Mouse (Mus musculus) brain, embryonic 18.5 days (tissue): ENCODE results near the gene E2f2.
A peak's percentile ranks its signal among the peaks of the same experiment; 100 is the strongest.

Experiments
- DNase-seq: peaks from one replicate; pipeline ENCODE4 v3.0.0-alpha.2; 2012; ENCODE audit warnings: low read depth, low spot score

The E2f2 gene

DNA sequence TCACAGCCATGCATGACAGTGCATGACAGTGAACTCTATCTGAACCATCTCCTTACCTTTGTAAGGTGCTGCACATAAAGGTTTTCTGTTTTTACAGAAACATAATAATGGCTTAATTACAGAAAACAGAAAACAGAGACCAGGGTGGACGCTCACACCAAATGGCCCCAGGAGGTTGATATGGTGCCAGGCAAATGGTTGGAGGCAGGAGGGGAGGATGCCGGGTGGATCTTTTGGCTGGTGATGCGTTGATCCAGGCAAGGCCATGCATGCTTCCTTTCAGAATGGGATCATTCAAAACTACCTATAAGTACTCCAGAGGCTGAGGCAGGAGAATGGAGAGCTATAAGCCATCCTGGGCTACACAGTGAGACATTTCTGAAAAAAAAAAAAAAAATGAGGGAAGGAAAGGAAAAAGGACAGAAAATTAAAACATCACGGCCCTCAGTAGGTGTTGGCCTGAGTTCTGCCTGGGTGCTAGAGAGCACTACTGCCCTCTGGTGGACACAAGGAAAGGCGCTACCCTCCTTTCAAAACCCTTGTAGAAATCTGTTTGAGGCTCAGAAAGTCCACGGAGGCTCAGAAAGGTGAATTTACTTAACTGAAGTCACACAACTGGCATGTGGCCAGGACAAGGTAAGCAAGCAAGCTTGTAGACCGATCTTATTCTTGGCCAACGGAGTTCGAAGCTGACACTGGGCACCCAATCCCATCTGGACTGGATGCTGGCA is 27.5 kb downstream of the E2f2 start:
- DNase-seq, result no peak

DNA sequence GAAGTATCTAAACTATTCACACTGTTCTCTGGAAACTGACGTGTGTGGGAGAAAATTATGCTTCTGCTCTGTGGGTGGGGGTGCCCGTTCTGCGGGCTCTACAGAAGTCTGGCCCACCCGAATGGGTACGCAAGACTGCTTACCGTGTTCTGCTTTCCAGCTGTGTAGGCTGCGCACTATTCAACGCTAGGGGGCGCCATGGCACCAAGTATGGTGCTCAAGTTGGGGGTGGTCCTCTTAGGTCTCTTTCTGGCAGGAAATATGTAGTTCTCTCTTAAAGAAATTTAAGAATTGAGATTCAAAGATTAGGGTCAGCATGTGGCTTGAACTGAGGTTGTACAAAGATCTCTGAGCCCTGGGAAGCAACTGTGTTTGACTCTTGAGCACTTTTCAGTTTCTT is 30.3 kb downstream of the E2f2 start:
- DNase-seq, result no peak

DNA sequence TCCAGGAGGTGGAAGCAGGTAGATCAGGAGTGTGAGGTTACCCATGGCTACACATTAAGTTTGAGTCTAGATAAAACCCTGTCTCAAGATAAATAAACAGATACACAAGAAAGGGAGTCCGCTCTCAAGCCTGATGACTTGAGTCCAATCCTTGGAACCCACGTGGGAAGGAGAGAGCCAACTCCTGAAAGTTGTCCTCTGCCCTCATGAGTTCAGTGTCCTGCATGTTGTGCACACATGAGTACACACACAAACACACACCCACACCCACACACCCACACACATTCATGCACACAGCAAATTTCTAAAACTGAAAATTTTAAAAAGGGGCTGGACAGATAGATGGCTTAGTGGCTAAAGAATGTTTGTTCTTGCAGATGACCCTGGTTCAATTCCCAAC is 32.6 kb downstream of the E2f2 start:
- DNase-seq, result no peak

DNA sequence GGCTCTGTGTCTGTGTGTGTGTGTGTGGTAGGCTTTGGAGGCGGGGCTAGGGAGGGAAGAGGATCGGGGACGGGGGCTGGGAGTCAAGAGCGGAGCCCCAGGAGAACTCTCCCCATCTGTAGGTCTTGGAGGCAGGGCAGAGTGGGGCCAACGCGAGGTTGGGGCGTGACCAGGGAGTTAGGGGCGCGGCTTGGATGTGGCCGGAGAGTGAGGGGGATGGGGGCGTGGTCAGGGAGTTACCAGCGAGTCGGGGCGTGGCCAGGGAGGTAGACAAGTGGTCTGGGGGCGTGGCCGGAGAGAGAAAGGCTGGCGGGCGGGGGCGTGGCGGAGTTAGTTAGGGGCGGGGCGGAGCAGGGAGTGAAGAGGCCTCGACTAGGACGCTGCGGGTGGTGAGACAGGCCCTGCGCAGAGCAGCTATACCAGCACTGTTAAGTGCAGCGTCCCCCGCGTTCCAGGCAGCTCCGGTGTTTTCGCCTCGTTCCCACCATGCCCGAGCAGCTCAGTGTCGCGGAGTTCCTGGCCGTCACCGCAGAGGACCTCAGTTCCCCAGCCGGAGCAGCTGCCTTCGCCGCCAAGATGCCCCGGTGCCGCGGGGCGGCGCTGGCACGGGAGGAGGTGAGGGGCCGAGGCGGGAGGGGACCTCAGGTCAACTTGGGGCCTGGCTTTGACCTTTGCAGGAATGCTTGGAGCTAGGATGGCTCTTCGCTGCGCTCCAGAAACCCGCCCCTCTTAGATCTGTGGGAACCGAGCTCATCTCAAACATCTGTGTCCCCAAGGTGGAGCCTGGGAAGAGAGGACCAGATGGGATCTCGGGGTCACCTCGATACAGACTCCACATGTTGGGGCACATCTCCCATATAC is 34.1 kb downstream of the E2f2 start, which contains the start of gene Asap3:
Asap3 (plus strand) TSS at position 333 of the 861 bp plus-strand sequence.
- DNase-seq, result peak; percentile 60

DNA sequence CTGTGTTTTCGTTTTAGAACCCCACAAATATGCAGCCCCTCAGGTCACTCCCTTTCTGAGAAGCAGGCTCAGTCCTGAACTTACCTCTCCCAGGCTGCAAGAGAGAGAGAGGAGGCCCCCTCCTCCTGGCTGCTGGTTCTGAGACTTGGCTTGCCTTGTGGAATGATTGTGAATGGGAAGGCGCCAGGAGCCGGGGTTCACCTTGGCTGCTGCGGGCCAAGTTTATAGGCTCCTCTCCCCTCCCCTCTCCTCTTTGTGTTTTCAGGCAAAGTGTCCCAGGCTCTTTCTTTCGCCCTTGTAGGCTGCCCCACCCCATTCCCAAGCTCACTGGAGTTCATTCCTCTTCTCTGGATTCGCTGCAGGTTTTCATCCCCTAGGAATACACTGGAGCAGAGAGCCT is 34.7 kb downstream of the E2f2 start:
- no peak for DNase-seq

DNA sequence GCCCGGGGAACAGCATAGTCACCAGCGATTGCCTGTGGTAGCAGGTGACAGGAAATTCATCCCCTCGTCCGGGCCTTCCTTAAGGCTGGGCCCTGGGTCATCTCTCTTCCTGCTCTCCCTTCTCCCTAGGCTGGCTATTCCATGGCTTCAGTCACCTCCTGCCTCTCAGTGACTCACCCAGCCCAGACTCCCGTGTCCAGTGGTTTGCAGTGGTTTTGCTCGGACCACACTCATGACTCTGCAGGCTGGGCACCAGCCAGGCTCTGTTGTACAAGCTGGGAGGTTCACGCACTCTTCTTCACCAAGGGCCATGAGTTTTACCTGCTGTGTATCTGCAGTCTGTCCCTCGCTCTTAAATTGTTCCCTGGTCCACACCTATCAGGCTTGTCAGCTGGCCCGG is 38.7 kb downstream of the E2f2 start:
- no peak for DNase-seq

DNA sequence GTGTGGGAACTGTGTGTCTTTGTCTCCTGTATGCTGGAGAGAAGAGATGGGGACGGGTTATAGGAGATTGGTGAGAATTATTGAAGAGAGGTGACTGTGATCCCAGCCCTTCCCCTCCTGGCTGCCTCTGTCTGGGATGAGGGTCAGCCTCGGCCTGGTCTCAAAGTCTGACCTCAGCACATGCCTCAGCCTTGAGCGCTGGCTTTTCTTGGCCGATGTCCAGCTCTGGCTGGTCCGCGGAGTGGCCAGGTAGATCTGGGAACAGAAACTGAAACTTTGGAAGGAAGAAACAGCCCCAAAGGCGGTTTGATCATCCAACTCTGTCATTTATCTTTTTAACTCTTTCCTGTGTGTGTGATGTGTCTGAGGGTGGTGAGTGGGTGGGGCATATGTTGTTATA is 41.4 kb downstream of the E2f2 start:
- no peak for DNase-seq

DNA sequence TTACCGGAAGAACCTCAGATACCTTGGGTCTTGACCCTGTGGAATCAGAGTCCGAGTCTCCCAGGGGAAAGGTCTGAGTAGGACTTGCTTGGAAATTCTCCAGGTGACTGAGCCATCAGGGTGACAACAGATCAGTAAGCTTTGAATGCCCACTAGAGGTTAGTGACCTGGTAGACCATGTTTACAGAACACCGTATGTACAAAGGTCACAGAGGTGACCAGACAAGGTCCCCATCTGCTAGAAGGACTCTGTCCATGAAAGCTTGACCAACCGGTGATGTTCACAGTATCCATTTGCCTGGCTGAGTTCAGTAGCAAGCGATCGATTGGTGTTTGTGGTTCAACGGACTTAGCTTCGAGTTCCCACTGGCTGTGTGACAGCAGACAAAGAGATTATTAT is 42.6 kb downstream of the E2f2 start:
- no peak for DNase-seq

DNA sequence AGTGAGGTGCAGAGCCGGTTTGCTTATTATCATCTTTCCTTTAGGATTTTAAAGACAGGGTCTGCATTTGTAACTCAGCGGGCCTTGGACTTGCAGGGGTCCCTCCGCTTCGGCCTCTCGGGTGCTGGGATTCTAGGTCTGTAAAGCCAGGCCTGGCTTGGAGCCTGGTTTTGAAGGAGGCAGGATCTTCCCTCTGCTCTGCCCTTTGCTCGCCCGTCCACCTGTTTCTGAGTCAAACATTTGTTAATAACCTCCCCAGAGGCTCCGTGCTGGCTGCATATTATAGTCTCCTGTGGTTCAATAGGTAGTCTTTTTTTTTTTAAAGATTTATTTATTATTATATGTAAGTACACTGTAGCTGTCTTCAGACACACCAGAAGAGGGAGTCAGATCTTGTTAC is 43.4 kb downstream of the E2f2 start:
- no peak for DNase-seq

DNA sequence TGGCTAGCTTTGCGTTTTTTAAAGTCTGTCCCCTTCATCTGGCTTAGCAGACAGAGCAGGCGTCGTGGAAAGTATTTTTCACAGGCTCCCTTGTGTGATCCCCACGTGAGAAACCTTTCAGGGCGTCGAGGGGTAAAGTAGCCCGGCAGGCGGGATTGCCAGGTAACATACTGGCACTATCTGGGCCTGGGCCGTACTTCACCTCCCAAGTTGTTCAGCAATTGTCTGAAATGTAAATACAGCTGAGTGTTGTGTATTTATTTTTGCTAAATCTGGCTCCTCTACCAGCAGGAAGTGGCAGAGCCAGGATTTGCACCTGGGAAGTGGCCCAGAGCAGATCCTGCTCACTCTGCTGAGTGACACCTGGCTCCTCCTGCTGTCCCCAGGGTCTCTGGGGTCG is 44.9 kb downstream of the E2f2 start:
- no peak for DNase-seq

DNA sequence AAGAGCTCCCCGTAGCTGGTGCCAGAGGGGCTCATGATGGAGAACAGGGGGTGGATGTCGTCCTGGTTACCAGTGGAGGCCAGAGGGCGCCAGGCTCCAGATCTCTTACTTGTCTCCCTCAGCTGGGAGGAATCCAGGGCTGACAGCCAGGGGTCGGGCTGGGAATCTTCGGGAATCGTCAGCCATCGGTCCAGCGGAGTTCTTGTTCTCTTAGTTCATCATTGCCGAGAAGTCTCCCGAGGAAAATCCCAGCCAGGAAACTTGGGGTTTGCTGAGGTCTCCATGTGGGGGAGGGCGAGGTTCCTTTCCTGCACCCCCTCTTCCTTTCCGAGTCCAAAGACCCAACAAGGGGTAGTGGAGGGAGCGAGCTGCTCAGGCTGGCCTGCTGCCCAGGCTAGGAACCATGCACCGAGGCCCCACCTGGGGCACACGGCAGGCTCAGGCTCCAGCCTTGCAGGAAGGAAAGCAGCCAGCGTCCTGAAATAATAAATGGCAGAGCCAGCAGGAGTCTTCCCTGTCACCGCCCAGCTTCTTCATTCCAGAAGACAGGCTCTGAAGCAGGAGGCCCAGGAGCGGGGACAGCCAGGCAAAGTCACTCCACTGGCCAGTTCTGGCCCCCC is 46.5 kb downstream of the E2f2 start:
- DNase-seq, result no peak

DNA sequence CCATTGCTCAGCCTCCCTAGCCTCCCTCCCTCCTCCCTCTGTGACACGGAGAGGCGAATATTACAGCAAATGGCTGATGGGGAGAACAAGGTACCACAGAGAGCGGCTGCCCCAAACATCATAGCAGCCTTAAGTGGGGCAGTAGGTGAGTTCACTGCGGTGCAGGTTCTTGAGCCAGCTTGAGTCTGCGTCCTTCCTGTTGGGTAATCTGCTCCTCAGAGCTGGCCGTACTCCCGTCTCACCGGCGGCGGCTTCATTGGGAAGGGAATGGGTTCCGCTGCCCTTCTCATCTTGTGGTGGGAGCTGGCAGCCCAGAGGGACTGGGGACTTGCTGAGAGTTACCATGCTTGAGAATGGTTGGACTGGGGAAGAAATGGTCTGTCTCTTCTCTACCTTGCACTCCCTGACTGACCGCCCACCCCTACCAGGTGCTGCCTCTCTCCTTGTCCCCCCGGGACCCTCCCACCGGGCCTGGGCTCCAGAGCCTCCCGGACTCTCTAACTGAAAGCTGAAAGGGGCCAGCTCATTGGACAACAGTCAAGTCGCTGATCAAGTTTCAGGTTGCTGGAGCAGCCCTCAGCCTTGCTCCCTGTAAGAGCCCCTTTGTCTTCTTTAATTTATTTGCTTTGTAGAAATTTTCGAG is 48.1 kb downstream of the E2f2 start:
- DNase-seq, result no peak

DNA sequence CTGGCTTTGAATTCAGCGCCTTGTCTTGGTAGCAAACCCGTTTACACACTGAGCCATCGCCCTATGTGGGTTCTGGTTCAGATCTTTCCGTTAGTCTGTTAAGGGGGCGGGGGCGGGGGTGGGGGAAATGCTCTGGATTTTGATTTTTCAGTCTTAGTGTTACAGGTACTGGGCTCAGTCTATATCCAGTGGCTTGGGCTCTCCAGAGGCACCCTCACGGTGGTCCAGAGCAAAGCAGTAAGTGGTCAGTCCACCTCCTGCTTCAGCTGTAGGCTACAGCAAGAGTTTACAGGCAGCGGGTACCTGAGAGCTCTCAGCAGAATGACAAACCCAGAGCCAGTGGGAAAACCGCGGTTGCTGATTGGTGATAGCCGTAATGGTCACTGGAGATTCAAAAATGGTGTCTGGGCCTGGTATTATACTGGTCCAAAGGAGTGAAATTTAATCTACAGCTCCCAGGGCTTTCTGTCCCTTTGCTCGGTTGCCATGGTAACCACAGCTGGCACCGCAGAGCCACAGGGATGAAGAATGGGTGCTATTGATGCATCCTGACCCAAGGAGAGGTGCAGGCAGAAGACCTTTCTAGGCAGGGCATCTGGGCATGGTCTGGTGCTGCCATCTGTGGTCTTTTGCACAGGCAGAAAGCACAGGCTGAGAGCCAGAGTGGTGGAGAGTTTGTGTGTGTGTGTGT is 51.5 kb downstream of the E2f2 start:
- peak; percentile 56 for DNase-seq

DNA sequence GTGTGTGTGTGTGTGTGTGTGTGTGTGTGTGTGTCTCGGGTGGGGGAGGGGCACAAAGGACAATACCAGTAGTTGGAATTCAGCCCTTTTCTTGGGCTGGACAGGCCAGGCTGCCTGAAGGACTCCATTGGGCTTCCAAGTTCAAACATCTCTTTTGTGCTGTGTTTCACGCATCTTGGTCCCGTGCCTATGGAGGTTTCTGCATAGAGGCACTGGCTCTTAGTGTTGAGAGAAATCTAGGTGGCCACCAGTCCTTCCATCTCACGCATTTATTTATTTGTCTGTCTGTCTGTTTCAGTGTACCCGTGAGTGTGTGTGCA is 52.0 kb downstream of the E2f2 start:
- DNase-seq, result no peak

DNA sequence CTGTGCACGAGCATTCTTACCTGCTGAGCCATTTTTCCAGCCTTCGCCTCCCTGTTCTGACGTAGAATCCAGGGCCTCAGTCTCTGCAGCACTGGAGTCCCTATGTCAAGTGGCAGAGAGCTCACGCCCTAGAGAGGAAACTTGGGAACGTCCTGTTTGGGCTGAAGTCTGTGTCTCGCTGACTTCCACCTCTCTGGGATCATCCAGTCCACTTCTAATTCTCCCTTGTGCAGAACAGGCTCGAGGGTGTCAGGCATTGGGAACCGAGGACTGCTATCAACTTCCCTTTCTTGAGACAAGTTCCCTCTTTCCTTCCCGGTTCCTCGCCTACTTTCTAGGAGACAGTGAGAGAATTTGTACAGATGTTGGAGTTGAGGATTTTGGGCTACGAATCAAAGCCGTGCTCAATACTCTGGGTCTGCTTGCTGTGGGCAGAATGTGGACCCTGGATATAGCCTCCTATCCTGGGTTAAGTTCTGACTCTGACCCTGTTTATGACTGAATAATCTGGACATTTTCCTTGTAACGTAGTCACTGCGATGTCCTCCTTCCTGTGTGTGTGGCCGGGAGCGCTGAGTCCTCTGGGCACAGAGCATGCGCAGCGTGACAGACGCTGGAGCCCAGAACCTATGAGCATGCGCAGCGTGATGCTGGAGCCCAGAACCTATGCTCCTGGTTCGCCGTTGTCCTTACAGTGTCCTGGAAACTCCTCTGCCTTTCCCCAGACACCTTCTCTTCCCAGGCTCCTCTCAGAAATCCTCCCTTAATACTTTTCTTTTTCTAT is 52.7 kb downstream of the E2f2 start:
- no peak for DNase-seq

DNA sequence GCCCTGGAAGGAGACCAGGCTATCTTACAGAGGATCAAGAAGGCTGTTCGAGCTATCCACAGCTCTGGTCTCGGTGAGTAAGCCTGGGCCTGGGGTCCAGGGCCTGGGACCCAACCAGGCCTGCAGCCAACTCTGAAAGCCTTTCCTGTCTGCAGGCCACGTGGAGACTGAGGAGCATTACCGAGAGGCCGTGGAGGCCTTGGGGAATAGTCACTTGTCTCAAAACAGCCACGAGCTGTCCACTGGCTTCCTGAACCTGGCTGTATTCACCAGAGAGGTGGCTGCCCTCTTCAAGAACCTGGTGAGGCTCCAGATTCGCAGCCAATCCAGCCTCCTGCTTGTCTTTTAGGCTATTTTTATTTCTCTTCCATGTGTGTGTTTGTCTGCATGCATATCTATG is 55.2 kb downstream of the E2f2 start:
- no peak for DNase-seq

DNA sequence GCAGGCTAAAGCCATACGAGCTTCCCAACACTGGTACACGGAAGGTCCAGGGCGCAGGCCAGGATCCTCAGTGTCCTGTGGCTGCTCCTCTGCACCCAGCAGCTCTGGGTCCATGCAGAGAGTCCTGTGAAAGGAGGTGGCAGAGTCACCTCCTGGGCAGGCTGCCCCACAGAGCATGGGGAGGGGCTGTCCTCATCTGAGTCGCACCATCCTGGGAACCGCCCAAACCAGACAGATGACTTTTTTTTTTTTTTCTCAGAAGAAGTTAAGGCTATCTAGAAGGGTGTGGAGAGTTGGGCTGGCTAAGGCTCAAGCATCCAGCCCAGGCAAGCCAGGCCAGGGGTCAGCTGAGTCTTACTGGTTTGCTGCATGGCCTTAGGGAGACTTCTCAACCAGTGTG is 56.4 kb downstream of the E2f2 start:
- DNase-seq, result no peak

DNA sequence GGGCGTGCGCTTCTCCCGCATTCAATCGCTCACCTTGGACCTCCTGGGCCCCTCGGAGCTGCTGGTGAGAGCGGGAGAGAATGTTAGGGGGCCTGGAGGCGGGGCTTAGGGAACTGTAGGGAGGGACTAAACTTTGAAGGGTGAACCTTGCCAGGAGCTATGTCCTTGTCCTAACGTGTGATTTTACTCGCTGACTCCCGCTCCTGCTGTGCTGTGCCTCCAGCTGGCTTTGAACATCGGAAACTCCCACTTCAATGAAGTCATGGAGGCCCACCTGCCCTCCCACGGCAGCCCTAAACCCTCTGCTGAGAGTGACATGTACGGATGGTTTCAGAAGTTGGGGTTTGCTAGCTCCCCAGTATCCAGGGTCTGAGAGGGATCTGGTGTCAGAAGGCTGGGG is 66.5 kb downstream of the E2f2 start:
- no peak for DNase-seq

DNA sequence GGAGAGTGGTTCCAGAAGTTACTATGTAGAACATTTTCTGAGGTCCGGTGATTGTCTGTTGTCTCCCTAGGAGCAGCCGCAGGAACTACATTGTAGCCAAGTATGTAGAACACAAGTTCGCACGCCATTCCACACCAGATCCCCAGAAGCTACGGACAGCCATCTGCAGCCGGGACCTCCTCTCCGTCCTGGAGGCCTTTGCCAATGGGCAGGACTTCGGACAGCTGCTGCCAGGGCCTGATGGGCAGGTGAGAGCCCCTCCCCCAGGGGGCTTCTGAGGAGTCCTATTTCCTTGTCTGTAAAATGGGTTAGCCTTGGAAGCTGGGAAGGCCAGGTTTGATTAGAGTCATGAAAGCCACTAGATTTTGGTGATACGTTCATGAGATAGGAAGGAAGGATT is 66.9 kb downstream of the E2f2 start:
- no peak for DNase-seq

DNA sequence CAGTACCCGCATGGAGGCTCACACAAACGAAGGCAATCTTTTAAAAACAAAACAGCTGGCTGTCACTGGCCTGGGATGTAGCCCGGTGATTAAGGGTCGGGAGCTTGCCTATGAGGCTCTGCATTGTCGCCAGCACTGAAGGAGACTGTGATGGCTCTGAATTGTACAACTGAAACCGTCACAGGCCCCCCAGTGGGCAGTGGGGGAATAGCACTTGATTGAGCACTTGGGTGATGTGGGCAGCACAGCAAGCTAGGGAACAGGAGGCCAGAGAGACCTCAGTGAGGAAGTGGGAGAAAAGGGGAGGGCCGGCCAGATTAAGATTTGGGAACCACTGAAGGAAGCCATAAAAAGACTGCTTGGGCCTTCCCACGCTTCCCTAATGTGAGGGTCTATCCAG is 67.4 kb downstream of the E2f2 start:
- DNase-seq, result no peak

DNA sequence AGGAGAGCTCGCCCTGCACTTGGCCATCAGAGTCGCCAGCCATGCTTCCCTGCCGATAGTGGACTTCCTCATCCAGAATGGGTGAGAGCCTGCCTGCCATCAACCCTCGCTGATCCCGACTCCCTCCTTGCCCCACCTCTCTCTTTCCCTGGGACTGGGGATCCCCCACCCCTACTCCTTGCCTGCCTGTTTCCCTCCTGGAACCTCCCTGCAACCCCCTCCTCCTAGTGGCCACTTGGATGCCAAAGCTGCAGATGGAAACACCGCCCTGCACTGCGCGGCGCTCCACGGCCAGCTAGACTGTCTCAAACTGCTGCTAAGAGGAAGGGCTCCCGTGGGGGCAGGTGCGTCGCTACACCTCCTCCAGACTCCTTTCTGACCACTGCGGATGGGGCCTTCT is 67.9 kb downstream of the E2f2 start:
- no peak for DNase-seq
